Mouse (Mus musculus): ENCODE results near the gene Krt5. TPM values are rescaled to one million over a fixed set of nuclear protein-coding genes. Genes with fewer than 3 reads are reported as not detected.

Gene Krt5
- polyA plus RNA-seq (2012; rRNA removed; ENCODE audit: low replicate concordance), result 44.7 and 80.1 TPM in 2 replicates

GRCm38 (mm10) chr15:101712720-101713119, at the start of gene Krt5:
TSS of gene Krt5 (minus strand) at chr15:101712898.

GRCm38 (mm10) chr15:101742711-101743110, 30.0 kb upstream of the Krt5 start, which contains the start of gene Krt71:
TSS of gene Krt71 (minus strand) at chr15:101743109.

DNA sequence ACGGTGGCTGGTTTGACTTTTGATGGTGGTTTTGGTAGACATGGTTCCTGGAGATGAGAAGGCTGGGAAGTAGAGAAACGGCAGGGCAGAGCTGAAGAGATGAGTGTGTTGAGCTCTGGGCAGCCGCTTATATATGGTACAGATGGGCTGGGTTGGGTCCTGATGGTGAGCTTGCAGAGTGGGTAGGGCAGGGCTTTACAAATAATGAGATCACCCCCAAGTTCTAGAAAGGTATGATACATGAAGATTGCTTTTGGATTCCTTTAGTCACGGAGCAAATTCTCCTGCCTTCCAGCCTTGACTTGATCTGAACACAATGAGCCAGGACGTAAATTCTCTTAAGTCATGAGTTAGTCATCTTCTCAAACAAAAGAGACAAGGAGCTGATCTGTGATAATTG, 18.5 kb downstream of the Krt5 start, which contains the start of gene Krt6a:
TSS of gene Krt6a (minus strand) at position 101 of the 400 bp plus-strand sequence.

DNA sequence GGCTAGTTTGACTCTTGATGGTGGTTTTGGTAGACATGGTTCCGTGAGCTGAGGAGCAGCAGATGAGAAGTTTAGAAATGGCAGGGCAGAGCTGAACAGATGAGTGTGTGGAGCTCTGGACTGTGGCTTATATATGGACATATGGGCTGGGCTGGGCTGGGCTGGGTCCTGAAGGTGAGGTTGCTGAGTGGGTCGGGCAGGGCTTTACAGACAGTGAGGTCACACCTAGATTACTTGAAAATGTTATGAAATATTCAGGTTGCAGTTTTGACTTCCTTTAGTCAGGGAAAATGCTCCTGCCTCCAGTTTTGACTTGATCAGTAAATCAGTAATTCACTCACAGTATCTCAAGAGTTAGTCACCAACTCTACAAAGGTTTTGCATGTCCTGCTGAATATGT, 32.5 kb downstream of the Krt5 start, which contains the start of gene Krt6b:
TSS of gene Krt6b (minus strand) at position 101 of the 400 bp plus-strand sequence.

Other genes with a start within 250 kb of the Krt5 start
- not detected in 2 replicates for gene Krt81, start 249.1 kb downstream of the Krt5 start, polyA plus RNA-seq (2012; rRNA removed; ENCODE audit: low replicate concordance)
- gene Krt86, start 239.4 kb downstream of the Krt5 start, polyA plus RNA-seq (2012; rRNA removed; ENCODE audit: low replicate concordance), result not detected in 2 replicates
- 0.11 and 0.35 TPM in 2 replicates for gene Krt83, start 221.4 kb downstream of the Krt5 start, polyA plus RNA-seq (2012; rRNA removed; ENCODE audit: low replicate concordance)
- not detected in 2 replicates for gene Gm49425, start 195.6 kb downstream of the Krt5 start, polyA plus RNA-seq (2012; rRNA removed; ENCODE audit: low replicate concordance)
- gene Krt84, start 180.1 kb downstream of the Krt5 start, polyA plus RNA-seq (2012; rRNA removed; ENCODE audit: low replicate concordance), result 0.05 TPM in 1 of 2 replicates, not detected in the other
- gene Krt82, start 162.2 kb downstream of the Krt5 start, polyA plus RNA-seq (2012; rRNA removed; ENCODE audit: low replicate concordance), result not detected in 2 replicates
- not detected in 2 replicates for gene Krt90, start 149.9 kb downstream of the Krt5 start, polyA plus RNA-seq (2012; rRNA removed; ENCODE audit: low replicate concordance)
- 0.91 TPM in 1 of 2 replicates, not detected in the other for gene Krt75, start 139.0 kb downstream of the Krt5 start, polyA plus RNA-seq (2012; rRNA removed; ENCODE audit: low replicate concordance)
- gene Gm5414, start 84.7 kb downstream of the Krt5 start, polyA plus RNA-seq (2012; rRNA removed; ENCODE audit: low replicate concordance), result not detected in 2 replicates
- gene Gm5478, start 65.5 kb downstream of the Krt5 start, polyA plus RNA-seq (2012; rRNA removed; ENCODE audit: low replicate concordance), result not detected in 2 replicates
- gene Krt6b, start 32.6 kb downstream of the Krt5 start, polyA plus RNA-seq (2012; rRNA removed; ENCODE audit: low replicate concordance), result not detected in 2 replicates
- 0.92 and 5.4 TPM in 2 replicates for gene Krt6a, start 18.6 kb downstream of the Krt5 start, polyA plus RNA-seq (2012; rRNA removed; ENCODE audit: low replicate concordance)
- 0.32 and 0.33 TPM in 2 replicates for gene Krt71, start 30.2 kb upstream of the Krt5 start, polyA plus RNA-seq (2012; rRNA removed; ENCODE audit: low replicate concordance)
- gene Krt72, start 73.6 kb upstream of the Krt5 start, polyA plus RNA-seq (2012; rRNA removed; ENCODE audit: low replicate concordance), result not detected in 2 replicates
- gene Krt73, start 89.4 kb upstream of the Krt5 start, polyA plus RNA-seq (2012; rRNA removed; ENCODE audit: low replicate concordance), result 0.09 TPM in 1 of 2 replicates, not detected in the other
- gene Krt2, start 105.3 kb upstream of the Krt5 start, polyA plus RNA-seq (2012; rRNA removed; ENCODE audit: low replicate concordance), result not detected in 2 replicates
- gene Krt1, start 137.9 kb upstream of the Krt5 start, polyA plus RNA-seq (2012; rRNA removed; ENCODE audit: low replicate concordance), result 0.33 and 7.3 TPM in 2 replicates
- 1.3 and 31.1 TPM in 2 replicates for gene Krt77, start 156.8 kb upstream of the Krt5 start, polyA plus RNA-seq (2012; rRNA removed; ENCODE audit: low replicate concordance)
- not detected in 2 replicates for gene Krt76, start 180.0 kb upstream of the Krt5 start, polyA plus RNA-seq (2012; rRNA removed; ENCODE audit: low replicate concordance)
- gene Krt4, start 211.8 kb upstream of the Krt5 start, polyA plus RNA-seq (2012; rRNA removed; ENCODE audit: low replicate concordance), result 0.57 and 1.0 TPM in 2 replicates
- gene Krt79, start 227.4 kb upstream of the Krt5 start, polyA plus RNA-seq (2012; rRNA removed; ENCODE audit: low replicate concordance), result 0.96 and 18.1 TPM in 2 replicates
- gene Krt78, start 241.4 kb upstream of the Krt5 start, polyA plus RNA-seq (2012; rRNA removed; ENCODE audit: low replicate concordance), result 0.36 and 0.70 TPM in 2 replicates

Data from mammary gland, adult 2 months (tissue).